Mouse (Mus musculus) adrenal gland, adult (tissue): ENCODE measurements around the gene Samd13.
A peak's percentile ranks its signal among the peaks of the same experiment; 100 is the strongest.

ENCODE experiments used
- DNase-seq, 2 experiments: peaks; one replicate each; pipeline ENCODE4 v3.0.0; 2022 to 2023; ENCODE audit warnings: low spot score in 1 of 2; ENCODE audit not compliant: inconsistent age in 2 of 2

Samd13 gene

GRCm38 (mm10) chr3:146684811-146685675, at the start of gene Samd13:
TSS of gene Samd13 (minus strand) at chr3:146685592.
- peak; percentile 53 to 77 for DNase-seq

- DNase-seq = no peak
Observed at GRCm38 (mm10) chr3:146731499-146731898, 46.1 kb upstream of the Samd13 start.

- no peak for DNase-seq
Observed at GRCm38 (mm10) chr3:146723037-146723436, 37.6 kb upstream of the Samd13 start.

GRCm38 (mm10) chr3:146719696-146720095, 34.3 kb upstream of the Samd13 start:
- DNase-seq = no peak

GRCm38 (mm10) chr3:146718251-146718650, 32.9 kb upstream of the Samd13 start:
- peak; percentile 27 to 33 for DNase-seq

GRCm38 (mm10) chr3:146712305-146712704, 26.9 kb upstream of the Samd13 start:
- DNase-seq = no peak

- DNase-seq = peak in 1 of 2 experiments; percentile 59
Observed at GRCm38 (mm10) chr3:146711559-146711958, 26.2 kb upstream of the Samd13 start.

- no peak for DNase-seq
Observed at GRCm38 (mm10) chr3:146711084-146711483, 25.7 kb upstream of the Samd13 start.

GRCm38 (mm10) chr3:146709086-146709485, 23.7 kb upstream of the Samd13 start:
- DNase-seq = no peak

- DNase-seq = no peak
Observed at GRCm38 (mm10) chr3:146708381-146708780, 23.0 kb upstream of the Samd13 start.

GRCm38 (mm10) chr3:146704099-146704498, 18.7 kb upstream of the Samd13 start:
- DNase-seq = no peak

- DNase-seq = no peak
Observed at GRCm38 (mm10) chr3:146700051-146700450, 14.7 kb upstream of the Samd13 start.

GRCm38 (mm10) chr3:146698982-146699381, 13.6 kb upstream of the Samd13 start:
- peak; percentile 60 to 86 for DNase-seq

- DNase-seq = no peak
Observed at GRCm38 (mm10) chr3:146692547-146692946, 7.2 kb upstream of the Samd13 start.

- no peak for DNase-seq
Observed at GRCm38 (mm10) chr3:146687121-146687725, 1.8 kb upstream of the Samd13 start.

- no peak for DNase-seq
Observed at GRCm38 (mm10) chr3:146686428-146686827, 1.0 kb upstream of the Samd13 start.

- DNase-seq = no peak
Observed at GRCm38 (mm10) chr3:146683095-146683494, 2.3 kb downstream of the Samd13 start.

GRCm38 (mm10) chr3:146682140-146682651, 3.2 kb downstream of the Samd13 start:
- DNase-seq = peak; percentile 71 to 88

GRCm38 (mm10) chr3:146681696-146682095, 3.7 kb downstream of the Samd13 start:
- no peak for DNase-seq

- no peak for DNase-seq
Observed at GRCm38 (mm10) chr3:146680625-146681024, 4.8 kb downstream of the Samd13 start.

GRCm38 (mm10) chr3:146679646-146680045, 5.7 kb downstream of the Samd13 start:
- no peak for DNase-seq

GRCm38 (mm10) chr3:146676193-146676592, 9.2 kb downstream of the Samd13 start:
- DNase-seq = no peak
